Comparison of ENCODE assay signal across 9 mouse cellular contexts in genomic region chr9:65283301-65283700, GRCm38 (mm10). TPM values are rescaled to one million over a fixed set of nuclear protein-coding genes. Genes with fewer than 3 reads are reported as not detected.
A peak's percentile ranks its signal among the peaks of the same experiment; 100 is the strongest.
DNase-seq lines count a peak whose midpoint lies in the region; ATAC-seq and TF ChIP-seq lines count a peak whose summit lies in the region.
"Had no signal": no experiment of that assay in that cellular context is flagged by ENCODE, and none has a peak within 500 bp of the region (broad histone marks: within the 10 kb centered on the region; RNA-seq: fewer than 3 reads in every experiment).

No protein-coding gene starts in this region.

- no peak overlapping the region for H3K27ac ChIP-seq in forebrain, embryonic 10.5 days
- H3K27ac ChIP-seq in forebrain, embryonic 16.5 days (ENCODE audit: low read length), result no peak overlapping the region
- no peak overlapping the region for H3K27ac ChIP-seq in midbrain, embryonic 13.5 days
- no peak overlapping the region for H3K27ac ChIP-seq in midbrain, embryonic 15.5 days
- no peak overlapping the region for H3K27ac ChIP-seq in hindbrain, postnatal 0 days
- H3K27ac ChIP-seq: limb, embryonic 15.5 days had no signal

- ATAC-seq in forebrain, embryonic 16.5 days, result no peak
- peak; percentile 68; the same call in 1 of the 2 replicates for ATAC-seq in midbrain, embryonic 13.5 days
- ATAC-seq in midbrain, embryonic 15.5 days (replicated peaks), result no peak
- ATAC-seq in hindbrain, postnatal 0 days, result peak; percentile 81

- no peaks in the 10 kb centered on the region for H3K4me1 ChIP-seq in forebrain, embryonic 10.5 days
- H3K4me1 ChIP-seq in forebrain, embryonic 16.5 days (replicated peaks; ENCODE audit: control insufficient read depth, insufficient read depth, low read length), result no peaks in the 10 kb centered on the region
- H3K4me1 ChIP-seq in midbrain, embryonic 13.5 days (replicated peaks), result no peaks in the 10 kb centered on the region
- H3K4me1 ChIP-seq in midbrain, embryonic 15.5 days, result no peaks in the 10 kb centered on the region
- H3K4me1 ChIP-seq in hindbrain, postnatal 0 days (ENCODE audit: insufficient read depth, low read length), result no peaks in the 10 kb centered on the region
- H3K4me1 ChIP-seq: limb, embryonic 15.5 days had no signal

- DNase-seq in forebrain, embryonic 10.5 days (ENCODE audit: extremely low spot score, low spot score), result peak; percentile 27
- DNase-seq in c-Kit-positive CD71-negative TER-119-negative erythroid progenitor cells, embryonic 14.5 days (ENCODE audit: low read depth), result peak; percentile 58
- peak; percentile 81 for DNase-seq in hindbrain, postnatal 0 days (ENCODE audit: low spot score)
- peak; percentile 73 for DNase-seq in naive thymus-derived CD4-positive, alpha-beta T cell, adult 2 months (ENCODE audit: low read depth)
- DNase-seq in gastrocnemius, postnatal 10 days, result no peak

- peak; percentile 78 for TF ChIP-seq CTCF in hindbrain, postnatal 0 days (IDR thresholded peaks at IDR 0.05; ENCODE audit: low read depth)

- WGBS in forebrain, embryonic 10.5 days, result 2% methylated on average over 3 of the region's 3 CpGs
- 0% methylated on average over 3 of the region's 3 CpGs for WGBS in forebrain, embryonic 16.5 days
- WGBS in midbrain, embryonic 13.5 days, result 2% methylated on average over 3 of the region's 3 CpGs
- 0% methylated on average over 3 of the region's 3 CpGs for WGBS in midbrain, embryonic 15.5 days
- WGBS in hindbrain, postnatal 0 days, result 2% methylated on average over 3 of the region's 3 CpGs

- H3K36me3 ChIP-seq in forebrain, embryonic 10.5 days (replicated peaks), result no peaks in the 10 kb centered on the region
- H3K36me3 ChIP-seq in forebrain, embryonic 16.5 days (ENCODE audit: control insufficient read depth, insufficient read depth), result no peaks in the 10 kb centered on the region
- no peaks in the 10 kb centered on the region for H3K36me3 ChIP-seq in midbrain, embryonic 13.5 days
- H3K36me3 ChIP-seq in midbrain, embryonic 15.5 days (replicated peaks), result no peaks in the 10 kb centered on the region
- no peaks in the 10 kb centered on the region for H3K36me3 ChIP-seq in hindbrain, postnatal 0 days (ENCODE audit: insufficient read depth, low read length)
- H3K36me3 ChIP-seq: limb, embryonic 15.5 days had no signal

- no peak overlapping the region for H3K9ac ChIP-seq in forebrain, embryonic 16.5 days (replicated peaks; ENCODE audit: low read depth, low read length)
- no peak overlapping the region for H3K9ac ChIP-seq in midbrain, embryonic 13.5 days (replicated peaks)
- no peak overlapping the region for H3K9ac ChIP-seq in midbrain, embryonic 15.5 days
- no peak overlapping the region for H3K9ac ChIP-seq in hindbrain, postnatal 0 days (replicated peaks; ENCODE audit: low read length)
- H3K9ac ChIP-seq: limb, embryonic 15.5 days had no signal

- H3K27me3 ChIP-seq in forebrain, embryonic 10.5 days (ENCODE audit: poor library complexity, severe bottlenecking), result no peaks in the 10 kb centered on the region
- H3K27me3 ChIP-seq in forebrain, embryonic 16.5 days (replicated peaks; ENCODE audit: control insufficient read depth, insufficient read depth, low read length), result no peaks in the 10 kb centered on the region
- no peaks in the 10 kb centered on the region for H3K27me3 ChIP-seq in midbrain, embryonic 13.5 days
- H3K27me3 ChIP-seq in midbrain, embryonic 15.5 days (replicated peaks), result no peaks in the 10 kb centered on the region
- H3K27me3 ChIP-seq in hindbrain, postnatal 0 days (ENCODE audit: insufficient read depth, low read length), result no peaks in the 10 kb centered on the region
- H3K27me3 ChIP-seq: limb, embryonic 15.5 days had no signal

- H3K4me3 ChIP-seq in forebrain, embryonic 10.5 days, result no peak overlapping the region
- H3K4me3 ChIP-seq in forebrain, embryonic 16.5 days (replicated peaks; ENCODE audit: low read length), result no peak overlapping the region
- no peak overlapping the region for H3K4me3 ChIP-seq in midbrain, embryonic 13.5 days (replicated peaks)
- H3K4me3 ChIP-seq in midbrain, embryonic 15.5 days, result no peak overlapping the region
- H3K4me3 ChIP-seq in hindbrain, postnatal 0 days (ENCODE audit: low read length), result no peak overlapping the region
- H3K4me3 ChIP-seq: limb, embryonic 15.5 days had no signal

- H3K4me2 ChIP-seq in forebrain, embryonic 16.5 days (ENCODE audit: low read length), result no peak overlapping the region
- no peak overlapping the region for H3K4me2 ChIP-seq in midbrain, embryonic 13.5 days (replicated peaks)
- no peak overlapping the region for H3K4me2 ChIP-seq in midbrain, embryonic 15.5 days
- H3K4me2 ChIP-seq in hindbrain, postnatal 0 days (ENCODE audit: low read depth, low read length), result no peak overlapping the region
- H3K4me2 ChIP-seq: limb, embryonic 15.5 days had no signal

- H3K9me3 ChIP-seq in forebrain, embryonic 10.5 days, result no peaks in the 10 kb centered on the region
- no peaks in the 10 kb centered on the region for H3K9me3 ChIP-seq in forebrain, embryonic 16.5 days (ENCODE audit: control insufficient read depth, low read length)
- no peaks in the 10 kb centered on the region for H3K9me3 ChIP-seq in midbrain, embryonic 13.5 days
- no peaks in the 10 kb centered on the region for H3K9me3 ChIP-seq in midbrain, embryonic 15.5 days
- no peaks in the 10 kb centered on the region for H3K9me3 ChIP-seq in hindbrain, postnatal 0 days (ENCODE audit: low read length)
- H3K9me3 ChIP-seq: limb, embryonic 15.5 days had no signal

RNA-seq across cellular contexts. Expression of gene Clpx, which starts 10.8 kb away (rescaled TPM):
- 42.6 and 46.7 TPM in 2 replicates for polyA plus RNA-seq in forebrain, embryonic 10.5 days (2016; fragmentation: Nextera tagmentation; extraction: Ambion mirVana)
- polyA plus RNA-seq in forebrain, embryonic 16.5 days (2015; fragmentation: Nextera tagmentation; extraction: Ambion mirVana), result 45.0 and 48.0 TPM in 2 replicates
- polyA plus RNA-seq in midbrain, embryonic 13.5 days (2015; fragmentation: Nextera tagmentation; extraction: Ambion mirVana), result 42.5 and 44.1 TPM in 2 replicates
- polyA plus RNA-seq in midbrain, embryonic 15.5 days (2015; fragmentation: Nextera tagmentation; extraction: Ambion mirVana), result 40.4 and 42.8 TPM in 2 replicates
- 22.7 and 23.3 TPM in 2 replicates for total RNA-seq in hindbrain, postnatal 0 days (2014; rRNA removed)
- 37.1 and 41.2 TPM in 2 replicates for polyA plus RNA-seq in hindbrain, postnatal 0 days (2015; fragmentation: Nextera tagmentation; extraction: Ambion mirVana)
- total RNA-seq in gastrocnemius, postnatal 10 days (2021), result 10 to 100 TPM; 61.8 to 64.5 TPM

RNA-seq across cellular contexts. Expression of gene Cilp, which starts 18.3 kb away (rescaled TPM):
- 0.14 TPM in 1 of 2 replicates, not detected in the other for polyA plus RNA-seq in forebrain, embryonic 10.5 days (2016; fragmentation: Nextera tagmentation; extraction: Ambion mirVana)
- 0.18 and 0.20 TPM in 2 replicates for polyA plus RNA-seq in forebrain, embryonic 16.5 days (2015; fragmentation: Nextera tagmentation; extraction: Ambion mirVana)
- 0.24 and 0.30 TPM in 2 replicates for polyA plus RNA-seq in midbrain, embryonic 13.5 days (2015; fragmentation: Nextera tagmentation; extraction: Ambion mirVana)
- polyA plus RNA-seq in midbrain, embryonic 15.5 days (2015; fragmentation: Nextera tagmentation; extraction: Ambion mirVana), result 0.19 and 0.26 TPM in 2 replicates
- total RNA-seq in hindbrain, postnatal 0 days (2014; rRNA removed), result 0.16 and 0.29 TPM in 2 replicates
- polyA plus RNA-seq in hindbrain, postnatal 0 days (2015; fragmentation: Nextera tagmentation; extraction: Ambion mirVana), result 0.29 and 0.37 TPM in 2 replicates
- total RNA-seq in gastrocnemius, postnatal 10 days (2021), result 100 to 1,000 TPM; 101 to 103 TPM

Comparison
In these comparisons a context has a peak if more than half of its experiments do, and no peak if none do; other contexts are left out.
1. ATAC-seq: peak in midbrain, embryonic 13.5 days (single experiment) and hindbrain, postnatal 0 days (single experiment); none in forebrain, embryonic 16.5 days (single experiment) and midbrain, embryonic 15.5 days (single experiment).